Mouse (Mus musculus): ENCODE results near the gene Gfod1. TPM values are rescaled to one million over a fixed set of nuclear protein-coding genes. Genes with fewer than 3 reads are reported as not detected.

The Gfod1 gene
- total RNA-seq, 2 experiments from 2014 or later, result 10.6 to 14.0 TPM

DNA sequence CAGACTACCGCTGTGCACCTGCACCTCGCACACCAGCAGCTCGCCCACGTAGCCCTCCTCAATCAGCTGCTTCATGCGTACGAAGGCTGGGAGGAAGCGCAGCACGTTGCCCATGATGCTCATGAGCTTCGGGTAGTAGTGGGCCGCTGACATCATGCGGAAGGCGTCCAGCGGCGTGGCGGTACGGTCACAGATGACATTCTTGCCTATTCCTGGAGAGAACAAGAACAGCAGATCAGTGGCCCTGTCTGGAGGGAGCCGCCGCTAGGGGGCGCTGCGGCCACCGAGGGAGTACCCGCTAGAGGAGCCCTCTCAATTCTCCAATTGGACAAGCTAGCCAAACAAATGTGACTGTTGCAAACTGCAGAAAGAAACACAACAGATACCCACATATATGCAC is 102.9 kb downstream of the Gfod1 start:
- peak; percentile 64 to 79 for DNase-seq

DNA sequence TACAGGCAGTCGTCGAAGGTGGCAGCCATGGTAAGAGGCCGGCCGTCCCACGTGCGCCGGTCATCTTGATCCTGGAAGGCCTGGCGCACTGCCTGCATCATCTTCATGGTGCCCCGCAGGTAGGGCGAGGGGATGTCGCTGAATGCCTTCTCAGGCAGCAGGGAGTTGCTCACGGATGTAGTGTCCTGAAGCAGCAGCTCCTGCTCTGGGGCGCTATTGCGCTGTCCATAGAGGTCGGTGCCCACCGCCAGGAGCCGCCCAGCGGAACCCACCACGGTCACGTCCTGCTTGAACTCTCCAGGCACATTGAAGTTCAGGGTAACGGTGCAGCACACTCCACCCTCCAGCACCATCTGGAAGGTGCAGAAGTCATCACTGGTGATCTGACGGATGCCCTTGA is 103.5 kb downstream of the Gfod1 start:
- DNase-seq, result no peak

DNA sequence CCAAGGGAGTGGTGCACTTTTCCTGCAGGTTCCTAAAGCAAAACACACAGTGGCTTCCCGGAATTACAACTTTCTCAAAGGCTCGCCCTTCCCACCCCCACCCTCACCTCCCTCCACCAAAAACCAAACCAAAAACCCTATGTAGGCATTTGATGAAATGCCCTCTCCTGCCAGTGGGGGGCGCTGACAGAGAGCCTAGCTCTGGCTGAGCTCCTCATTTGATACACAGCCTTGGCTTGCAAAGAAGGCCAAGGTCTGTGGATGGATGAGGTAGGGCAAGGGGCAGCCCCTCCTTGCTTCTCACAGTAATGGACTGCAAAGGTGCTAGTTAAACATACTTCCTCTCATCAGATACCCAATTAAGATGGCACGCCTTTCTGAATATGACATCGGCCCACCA is 104.2 kb downstream of the Gfod1 start:
- peak; percentile 78 to 82 for DNase-seq

DNA sequence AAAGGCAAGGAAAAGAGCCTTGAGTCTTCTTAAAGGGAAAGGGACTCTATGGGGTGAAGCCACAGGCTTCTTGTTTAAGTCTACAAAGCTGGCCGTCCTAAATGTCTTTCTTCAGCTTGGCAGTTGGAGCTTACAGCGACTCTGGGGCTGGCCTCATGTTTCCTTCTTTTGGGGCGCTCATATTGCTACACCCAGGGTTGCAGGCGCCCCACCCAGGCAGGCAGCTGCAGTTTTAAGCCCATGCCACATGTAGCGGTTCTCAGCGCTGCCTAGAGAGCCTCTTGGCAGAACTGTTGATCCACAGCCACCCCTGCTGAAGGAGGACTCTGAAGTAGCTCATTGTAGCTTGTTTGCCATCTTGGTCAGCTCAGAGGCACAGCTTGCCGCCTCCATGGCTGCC is 104.7 kb downstream of the Gfod1 start:
- no peak for DNase-seq

DNA sequence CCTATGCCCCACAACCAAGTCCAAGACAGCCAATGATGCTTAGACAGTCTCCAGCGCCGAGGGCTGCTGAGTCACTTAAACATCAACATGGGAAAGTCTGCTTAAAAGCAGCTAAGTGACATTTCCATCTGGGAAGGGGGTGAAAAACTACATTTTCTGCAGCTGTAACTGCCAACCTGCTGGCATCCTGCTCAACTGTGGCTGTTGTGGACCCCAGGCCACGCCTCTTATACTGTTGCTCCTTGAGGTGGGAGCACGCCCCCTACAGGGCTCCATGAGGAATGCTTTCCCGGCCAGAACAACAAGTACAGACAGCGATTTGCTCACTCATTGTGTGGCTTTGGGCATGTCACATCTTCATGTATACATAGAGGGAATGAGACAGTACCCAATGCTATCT is 106.8 kb downstream of the Gfod1 start:
- DNase-seq, result no peak

DNA sequence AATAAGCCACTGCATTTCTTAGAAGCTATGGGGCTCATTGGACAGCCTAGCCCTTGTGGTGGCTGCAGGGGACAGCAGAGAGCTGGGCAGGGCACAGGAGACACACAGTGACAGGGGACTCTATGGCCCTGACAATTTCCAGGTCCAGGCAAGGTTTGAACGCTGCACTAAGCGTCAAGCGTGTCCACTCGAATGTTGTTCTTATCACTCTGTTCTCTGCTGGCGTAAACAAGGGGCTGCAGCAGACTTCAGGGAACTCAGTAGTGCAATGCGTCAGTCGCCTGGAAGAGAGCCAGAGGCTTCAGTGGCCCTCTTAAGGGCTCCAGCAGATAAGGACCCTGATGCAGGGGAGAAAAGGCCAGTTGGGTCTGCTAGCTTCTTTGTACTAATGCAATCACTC is 108.0 kb downstream of the Gfod1 start:
- peak; percentile 59 to 69 for DNase-seq

DNA sequence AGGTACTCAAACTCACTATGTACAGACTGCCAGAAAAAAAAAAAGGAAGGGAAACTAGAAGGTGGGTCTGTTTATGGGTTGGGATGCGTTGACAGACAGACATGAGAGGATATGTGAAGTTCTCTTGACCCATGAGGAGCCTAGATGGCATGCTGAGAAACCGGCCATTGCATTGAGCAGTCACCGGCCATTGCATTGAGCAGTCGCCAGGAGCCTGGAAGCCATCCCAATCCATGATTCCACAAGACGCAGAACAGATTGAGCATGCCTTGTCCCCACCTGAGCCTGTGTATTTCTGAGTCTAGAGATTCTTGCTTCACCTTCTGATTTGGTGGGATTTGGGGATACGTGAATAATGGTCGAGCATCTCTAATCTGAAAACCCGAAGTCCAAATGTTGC is 110.0 kb downstream of the Gfod1 start:
- no peak for DNase-seq

DNA sequence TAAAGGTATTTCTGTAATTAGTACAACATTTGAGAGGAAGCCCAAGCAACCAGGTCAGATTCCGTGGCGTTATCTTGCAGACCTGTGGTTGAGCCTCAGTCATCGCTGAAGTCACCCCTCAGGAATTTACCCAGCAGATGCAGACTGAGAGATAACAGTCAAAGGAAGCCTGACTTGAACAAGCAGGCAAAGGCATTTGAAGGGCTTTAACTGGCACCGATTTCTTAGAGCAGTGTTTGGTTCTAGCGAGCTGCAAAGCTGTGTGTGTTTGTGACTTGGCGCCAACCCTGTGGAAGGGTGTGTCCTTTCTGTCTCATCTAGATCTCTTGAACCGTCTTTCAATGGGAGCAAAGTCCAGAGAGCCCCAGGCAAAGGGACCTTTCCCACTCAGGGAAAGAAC is 110.7 kb downstream of the Gfod1 start:
- DNase-seq, result no peak

DNA sequence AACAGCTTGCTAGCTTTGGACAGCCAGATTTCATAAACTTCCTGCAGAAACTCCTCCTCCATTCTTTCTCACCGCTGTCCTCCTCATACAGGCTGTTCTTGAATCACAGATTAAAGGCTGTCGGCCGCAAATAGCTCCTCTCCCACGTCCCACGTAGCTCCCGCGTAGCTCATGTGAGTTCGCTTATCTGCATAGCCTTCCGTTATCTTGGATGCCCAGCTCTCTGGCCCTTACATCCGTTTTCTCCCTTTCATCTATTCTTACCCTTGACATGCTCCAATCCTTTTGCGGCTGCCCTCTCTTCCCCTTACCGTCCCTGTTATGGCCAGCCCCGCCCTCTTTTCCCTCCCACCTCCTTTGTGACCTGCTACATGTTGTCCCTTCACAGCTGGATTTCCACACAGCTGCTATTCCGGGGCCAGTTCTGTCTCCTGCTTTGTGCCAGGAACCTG is 112.2 kb downstream of the Gfod1 start:
- peak; percentile 41 to 61 for DNase-seq

DNA sequence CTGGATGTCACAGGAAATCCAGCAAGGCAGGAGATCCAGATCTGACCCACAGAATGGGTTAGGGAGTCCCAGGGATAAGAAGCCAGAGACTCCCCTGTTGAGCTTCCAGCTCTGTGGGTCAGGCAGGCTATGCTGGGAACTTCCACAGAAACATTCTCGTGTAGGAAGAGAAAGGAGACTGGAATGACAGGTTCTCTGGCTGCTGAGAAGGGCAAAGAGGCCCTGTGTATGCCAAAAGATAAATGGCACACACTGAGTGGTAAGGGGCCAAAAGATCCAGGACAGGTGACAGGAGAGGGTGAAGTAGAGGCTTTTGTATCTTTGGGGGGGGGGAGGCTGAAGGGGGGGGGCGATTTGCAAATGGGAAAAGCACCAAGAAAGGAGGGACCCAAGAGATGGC is 112.7 kb downstream of the Gfod1 start:
- no peak for DNase-seq

DNA sequence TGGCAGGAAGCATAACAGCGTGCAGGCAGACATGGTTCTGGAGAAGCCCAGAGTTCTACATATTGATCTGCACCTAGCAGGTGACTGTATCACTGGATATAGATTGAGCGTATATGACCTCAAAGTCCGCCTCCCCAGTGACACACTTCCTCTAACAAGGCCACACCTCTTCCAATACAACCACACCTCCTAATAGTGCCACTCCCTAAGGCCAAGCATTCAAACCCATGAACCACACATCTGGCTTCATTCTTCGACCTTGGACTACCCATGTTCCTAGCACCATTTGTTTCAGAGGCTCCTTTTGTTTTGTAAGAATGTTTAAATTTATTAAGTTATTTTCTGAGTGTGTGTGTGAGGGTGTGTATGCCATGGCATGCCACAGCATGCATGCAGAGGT is 116.2 kb downstream of the Gfod1 start:
- no peak for DNase-seq

DNA sequence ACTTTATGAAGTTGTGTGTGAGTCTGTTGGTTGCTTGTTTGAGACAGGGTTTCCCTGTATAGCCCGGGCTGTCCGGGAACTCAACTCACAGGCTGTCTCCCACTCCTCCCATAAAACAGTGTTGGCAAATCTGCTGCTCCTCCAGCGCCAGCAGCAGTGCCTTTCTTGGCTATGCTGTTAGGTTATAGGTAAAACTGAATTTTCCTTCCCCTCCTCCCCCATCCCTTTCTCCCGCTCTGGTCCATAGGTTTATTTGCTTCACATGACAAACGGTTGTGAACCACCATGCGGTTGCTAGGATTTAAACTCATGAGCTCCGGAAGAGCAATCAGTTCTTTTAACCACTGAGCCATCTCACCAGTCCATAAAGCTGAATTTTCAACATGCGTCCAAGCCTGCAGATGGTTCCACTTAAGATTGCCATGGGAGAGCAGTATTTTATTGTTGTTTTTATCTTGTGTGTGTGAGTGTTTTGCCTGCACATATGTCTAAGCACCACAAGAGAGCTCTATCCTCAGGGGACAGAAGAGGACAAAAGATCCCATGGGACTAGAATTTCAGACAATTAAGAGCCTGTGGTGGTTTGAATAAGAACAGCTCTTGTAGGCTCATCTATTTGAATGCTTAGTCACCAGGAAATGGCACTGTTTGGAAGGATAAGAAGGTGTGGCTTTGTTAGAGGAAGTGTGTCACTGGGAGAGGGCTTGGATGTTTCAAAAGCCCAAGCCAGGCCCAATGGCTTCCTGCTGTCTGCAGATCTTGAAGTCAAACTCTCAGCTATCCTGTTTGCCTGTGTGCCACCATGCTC is 120.5 kb downstream of the Gfod1 start:
- no peak for DNase-seq

DNA sequence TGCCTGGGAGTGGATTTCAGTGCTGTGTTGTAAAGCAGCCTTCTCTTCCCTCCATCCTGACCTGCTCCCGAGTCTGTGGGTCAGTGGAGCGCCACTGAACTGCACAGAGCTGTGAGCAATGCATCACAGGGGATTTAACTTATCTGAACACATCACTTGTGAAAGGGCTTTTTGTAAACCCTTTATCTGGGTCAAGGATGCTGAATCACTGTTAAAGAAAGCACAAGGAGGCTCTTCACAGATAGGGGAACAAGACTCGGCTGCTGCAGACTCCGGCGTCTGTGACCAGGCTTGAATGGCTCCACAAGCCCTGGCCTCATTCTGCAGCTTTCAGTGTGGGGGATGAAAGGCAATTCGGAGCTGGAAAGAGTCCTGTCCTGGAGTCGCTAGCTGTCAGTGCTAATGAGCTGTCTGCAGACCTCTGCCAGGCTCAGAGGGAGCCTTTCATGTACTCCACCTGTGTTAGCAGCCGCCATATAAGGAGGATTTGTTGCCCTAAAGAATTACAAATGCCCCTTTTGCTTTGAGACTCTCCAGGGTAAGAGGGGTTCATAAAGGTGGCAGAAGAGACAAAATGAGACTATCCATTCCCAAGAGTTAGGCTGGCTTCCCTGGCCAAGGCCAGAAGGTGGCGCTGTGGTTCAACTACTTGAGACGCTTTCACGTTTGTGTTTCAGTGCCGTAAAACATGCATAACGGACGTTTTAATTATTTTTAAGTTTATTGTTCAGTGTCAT is 121.3 kb downstream of the Gfod1 start:
- peak; percentile 86 to 88 for DNase-seq

DNA sequence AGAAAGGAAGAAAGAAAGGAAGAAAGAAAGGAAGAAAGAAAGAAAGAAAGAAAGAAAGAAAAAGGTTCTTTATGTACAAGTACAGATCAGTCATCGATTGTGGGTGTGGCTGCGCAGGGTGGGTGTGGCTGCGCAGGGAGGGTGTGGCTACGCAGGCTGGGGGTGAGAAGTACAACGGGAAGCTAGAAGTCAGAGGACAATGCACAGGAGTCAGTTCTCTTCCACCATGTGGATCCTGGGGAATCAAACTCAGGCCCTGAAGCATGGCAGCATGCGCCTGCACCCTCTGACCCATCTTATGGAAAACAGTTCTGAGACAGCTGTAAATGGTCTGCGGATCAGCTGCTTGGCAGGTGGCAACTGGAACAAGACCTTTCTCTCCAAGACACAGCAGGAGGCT is 122.9 kb downstream of the Gfod1 start:
- DNase-seq, result no peak

DNA sequence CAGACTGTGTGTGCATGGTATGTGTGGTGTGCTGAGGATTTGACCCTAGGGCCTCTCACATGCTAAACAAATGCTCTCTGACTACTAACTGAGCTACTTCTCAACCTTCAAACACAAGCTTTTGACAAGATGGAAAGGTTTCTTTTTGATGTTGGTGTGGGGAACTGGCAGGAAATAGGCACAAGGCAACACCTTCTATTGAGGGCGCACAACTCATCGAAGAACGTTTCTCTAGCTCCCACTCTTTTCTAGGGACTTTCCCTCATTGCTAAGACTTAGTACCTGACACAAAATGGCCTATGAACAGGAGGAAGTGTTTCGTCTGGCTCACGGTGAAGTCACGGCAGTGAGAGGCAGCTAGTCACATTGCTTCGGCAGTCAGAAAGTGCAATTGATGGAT is 126.7 kb downstream of the Gfod1 start:
- DNase-seq, result no peak

DNA sequence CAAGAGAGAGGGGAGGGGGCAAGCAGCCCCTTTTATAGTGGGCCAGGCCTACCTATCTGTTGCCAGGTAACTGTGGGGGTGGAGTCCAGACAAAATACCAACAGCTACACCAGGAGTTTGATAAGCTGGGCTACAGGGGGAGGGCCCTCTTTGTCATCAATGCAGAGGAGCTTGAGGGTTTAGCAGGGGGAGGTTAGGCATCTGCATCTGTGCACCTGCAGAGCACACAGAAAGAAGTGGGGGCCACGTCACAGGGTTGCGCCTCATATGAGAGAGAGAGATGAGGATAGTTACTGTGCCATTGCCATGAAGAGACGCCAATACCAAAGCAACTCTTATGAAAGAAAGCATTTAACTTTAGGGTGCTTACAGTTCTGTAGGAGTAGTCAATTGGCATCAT is 127.3 kb downstream of the Gfod1 start:
- no peak for DNase-seq

DNA sequence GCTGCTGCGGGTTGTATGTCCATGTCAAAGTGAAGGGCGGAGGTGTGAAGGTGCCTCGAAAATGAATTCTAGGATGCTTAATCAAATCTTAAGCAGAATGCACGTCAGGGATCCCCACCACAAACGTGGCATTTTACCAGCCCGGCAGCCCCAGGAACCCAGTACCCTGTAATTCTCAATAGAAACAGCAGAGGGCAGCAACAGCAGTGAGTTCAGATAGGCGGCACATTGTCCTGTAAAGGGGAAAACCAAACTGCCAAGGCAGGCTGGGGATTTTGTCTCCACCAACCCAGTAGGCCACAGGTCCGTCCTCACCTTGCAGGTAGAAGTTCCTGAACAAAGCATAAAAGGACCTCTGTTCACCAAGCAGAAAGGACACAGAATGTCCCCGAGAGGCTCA is 130.7 kb downstream of the Gfod1 start:
- peak; percentile 71 to 82 for DNase-seq

DNA sequence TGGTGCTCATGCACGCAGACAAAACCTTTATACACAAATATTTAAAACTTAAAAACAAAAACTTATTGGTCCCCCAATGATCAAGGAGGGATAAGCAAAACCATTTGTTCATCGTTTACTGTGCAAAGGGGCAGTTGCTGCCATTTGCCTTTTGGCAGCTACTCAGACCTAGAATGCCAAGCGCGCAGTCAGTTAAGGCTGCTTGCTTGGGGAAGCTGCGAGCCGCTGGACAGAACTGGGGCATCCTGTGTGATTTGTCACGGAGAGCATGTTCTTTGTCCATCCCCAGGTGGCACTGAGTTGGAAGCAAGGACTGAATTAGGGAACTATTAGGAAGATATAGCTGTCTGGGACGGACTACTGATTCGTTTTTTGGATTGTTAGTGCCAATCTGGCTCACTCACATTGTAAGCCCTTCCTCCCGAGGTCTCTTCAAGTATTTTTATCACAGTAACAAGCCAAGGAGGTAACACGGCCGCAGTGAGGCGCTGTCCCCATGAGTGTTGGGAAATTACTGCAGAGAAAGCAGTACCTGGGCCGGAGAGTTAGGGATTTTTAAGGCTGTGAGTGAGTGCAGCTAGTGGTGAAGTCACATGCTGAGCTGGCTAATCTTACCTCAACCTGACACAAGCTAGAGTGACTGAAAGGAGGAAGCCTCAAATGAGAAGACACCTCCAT is 131.8 kb downstream of the Gfod1 start:
- peak in 1 of 2 experiments; percentile 54 for DNase-seq

DNA sequence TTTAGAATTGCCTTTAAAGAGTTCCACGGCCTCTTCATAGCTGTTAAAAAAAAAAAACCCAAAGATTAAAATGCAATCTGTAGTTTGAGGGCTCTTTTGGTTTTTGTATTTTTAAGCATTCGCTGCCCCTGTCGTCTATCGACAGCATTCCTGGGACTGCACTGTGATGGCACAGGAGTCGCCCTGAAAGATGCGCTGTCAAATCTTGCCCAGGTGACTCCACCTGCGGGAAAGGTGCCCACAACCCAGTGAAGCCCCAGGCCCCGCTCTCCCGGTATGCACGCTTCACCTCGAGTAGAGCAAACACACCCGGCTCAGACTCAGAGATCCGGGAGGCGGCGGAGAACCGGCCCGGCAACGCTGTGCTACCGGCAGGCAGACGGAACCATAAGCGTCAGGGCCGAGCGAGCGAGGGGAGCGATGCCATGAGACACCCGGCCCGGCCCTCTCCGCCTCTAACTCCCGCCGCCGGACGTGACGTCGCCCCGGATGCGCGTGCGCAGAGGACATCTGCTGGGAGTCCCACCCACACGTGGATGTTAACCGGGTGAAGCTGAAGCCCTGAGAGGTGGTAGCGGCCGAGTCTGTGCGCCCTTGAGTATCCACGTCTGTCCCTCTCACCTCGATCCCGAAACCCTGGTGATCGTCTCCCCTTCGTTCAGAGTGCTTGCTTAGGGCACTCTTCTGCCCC is 132.8 kb downstream of the Gfod1 start, which contains the start of gene Tbc1d7:
Gene Tbc1d7, minus strand, starts transcription at position 482 of the 691 bp plus-strand sequence.
- DNase-seq, result peak; percentile 100

DNA sequence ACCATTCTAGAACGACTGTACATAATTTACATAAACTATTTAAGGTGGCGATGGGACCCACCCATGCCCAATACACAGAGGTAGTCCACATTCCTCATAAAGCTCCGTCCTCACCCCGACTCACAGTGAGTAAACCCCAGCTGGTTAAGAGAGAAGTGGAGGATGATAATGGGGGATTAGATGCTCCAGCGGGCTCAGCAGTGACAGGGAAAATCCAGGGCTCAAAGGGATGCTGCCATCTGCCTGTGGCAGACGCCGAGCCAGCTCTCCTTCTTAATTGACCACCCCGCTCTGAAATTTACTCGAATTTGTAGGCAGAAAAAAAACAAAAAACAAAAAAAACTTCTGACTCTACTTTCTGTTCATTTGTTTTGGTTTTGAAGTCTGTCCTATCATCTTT is 136.3 kb downstream of the Gfod1 start:
- DNase-seq, result no peak

DNA sequence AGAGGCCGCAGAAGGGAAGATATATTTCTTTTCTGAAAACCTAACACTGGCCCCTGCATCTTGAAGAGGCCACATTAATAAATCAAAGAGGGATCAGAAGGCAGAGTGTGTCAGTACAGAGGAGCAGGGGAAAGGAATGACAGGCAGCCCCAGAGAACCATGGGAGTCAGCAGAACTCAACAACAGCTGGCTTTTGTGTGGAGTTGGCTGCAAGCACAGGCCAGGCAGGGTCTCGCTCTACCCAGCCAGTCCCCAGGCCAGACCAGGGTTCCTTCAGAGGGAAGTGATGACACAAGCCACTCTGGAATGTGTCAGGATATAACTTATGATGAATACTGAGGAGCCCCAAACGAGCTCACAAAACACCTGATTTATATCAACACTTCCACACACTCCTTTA is 144.5 kb downstream of the Gfod1 start:
- DNase-seq, result peak in 1 of 2 experiments; percentile 37

DNA sequence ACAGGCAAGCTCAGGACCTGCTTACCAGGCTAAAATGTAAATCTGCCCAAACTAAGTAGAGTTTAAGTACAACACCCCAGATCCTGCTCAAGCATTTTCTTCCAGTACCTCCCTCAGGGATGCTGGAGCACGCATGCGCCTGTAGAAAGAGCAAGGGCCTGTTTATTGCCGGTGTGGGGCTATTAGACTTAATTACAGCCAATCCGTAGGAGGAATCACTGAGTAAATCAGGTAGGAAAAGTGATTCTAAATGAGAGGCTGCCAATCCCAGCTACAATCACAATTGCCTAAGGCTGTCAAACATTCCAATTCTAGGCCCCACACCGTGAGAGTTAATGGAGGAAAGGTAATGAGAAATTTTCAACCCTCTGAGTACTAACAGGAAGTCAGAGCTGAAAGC is 145.7 kb downstream of the Gfod1 start:
- DNase-seq, result no peak
